Mouse (Mus musculus) cerebellum, adult 2 months (tissue): ENCODE measurements around the gene Pgghg.

Source experiments
- CTCF ChIP-seq: fragments of 200-500 bp; IDR thresholded peaks from 2 replicates; pipeline ENCODE4 v1.5.1; 2011; ENCODE audit warnings: low read depth, mild to moderate bottlenecking, control low read depth, low read length, moderate library complexity, borderline replicate concordance; ENCODE audit not compliant: insufficient read depth
- POLR2A ChIP-seq: fragments of 200-500 bp; IDR thresholded peaks from 2 replicates; pipeline ENCODE4 v1.6.1; 2011; ENCODE audit warnings: low read length, control low read depth, borderline replicate concordance; ENCODE audit not compliant: insufficient read depth

DNA sequence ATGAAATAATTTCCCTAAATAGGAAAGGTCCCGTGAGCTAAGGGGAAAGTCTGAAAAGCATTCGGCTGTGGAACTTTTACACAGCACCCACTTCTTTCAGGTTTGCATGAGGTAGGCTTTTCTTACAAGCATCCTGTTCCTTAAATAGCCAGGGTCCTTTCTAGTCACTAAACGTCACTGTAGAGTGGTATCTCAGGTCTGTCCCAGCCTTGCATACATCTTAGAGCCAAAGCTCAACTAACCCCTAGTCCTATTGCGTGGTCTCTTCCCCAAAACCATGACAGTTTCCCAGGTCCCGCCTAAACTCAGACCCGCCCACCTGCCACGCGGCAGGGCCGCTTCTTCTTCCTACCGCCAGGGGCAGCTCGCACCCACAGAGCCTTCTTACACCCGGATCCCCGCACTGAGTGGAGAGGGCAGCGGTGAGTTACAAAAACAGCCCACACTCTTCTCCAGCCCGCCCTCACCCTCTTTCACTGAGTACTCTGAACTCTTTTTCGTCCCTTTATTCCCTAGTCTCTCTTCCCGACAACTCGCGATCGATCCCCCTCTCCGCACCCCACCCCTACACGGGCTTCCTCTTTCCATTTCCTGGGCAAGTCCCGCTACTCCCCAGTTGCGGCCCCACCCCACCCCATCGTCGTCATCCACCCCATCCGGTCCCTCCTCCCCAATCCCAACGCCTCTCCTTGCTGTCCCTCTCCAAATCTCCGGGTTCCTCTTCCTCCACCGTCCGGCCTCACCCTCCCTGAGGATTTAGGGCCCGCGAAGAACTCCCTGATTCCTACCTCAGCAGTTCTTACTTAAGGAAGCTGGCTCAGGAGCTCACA lies at the start of gene Pgghg:
- TF ChIP-seq POLR2A, result no peak
- TF ChIP-seq CTCF, result peak; percentile 76
